Mouse (Mus musculus) bone marrow macrophage, adult 2 months (primary cell): ENCODE results near the gene Ccdc80. TPM values are rescaled to one million over a fixed set of nuclear protein-coding genes. Genes with fewer than 3 reads are reported as not detected.

Experiments used
- H3K27ac ChIP-seq: 2 replicates; pipeline ENCODE4 v1.5.1; 2012; ENCODE audit warnings: low read depth, low read length; ENCODE audit not compliant: insufficient read depth
- H3K4me1 ChIP-seq: 2 replicates; pipeline ENCODE4 v1.6.1; 2012; ENCODE audit warnings: low read length; ENCODE audit not compliant: control insufficient read depth, insufficient read depth
- H3K4me3 ChIP-seq: 2 replicates; pipeline ENCODE4 v1.5.1; 2012; ENCODE audit warnings: mild to moderate bottlenecking, low read length, moderate library complexity; ENCODE audit not compliant: insufficient read depth
- CTCF ChIP-seq: IDR thresholded peaks from 2 replicates; pipeline ENCODE4 v1.5.1; 2012; ENCODE audit warnings: low read depth, mild to moderate bottlenecking, low read length, moderate library complexity
- POLR2A ChIP-seq: IDR thresholded peaks from 2 replicates; pipeline ENCODE4 v1.6.1; 2012; ENCODE audit warnings: mild to moderate bottlenecking, low read depth, low read length, borderline replicate concordance
- polyA plus RNA-seq: library from polyadenylated mRNA; stranded (reverse); fragments of >200 nt; gene quantifications from 2 replicates; pipeline ENCODE4 v1.2.4, GENCODE M21; 2012; ENCODE audit not compliant: missing spikeins, insufficient read depth, insufficient read length

Ccdc80 gene
- 1.5 and 1.6 TPM in 2 replicates for polyA plus RNA-seq

DNA sequence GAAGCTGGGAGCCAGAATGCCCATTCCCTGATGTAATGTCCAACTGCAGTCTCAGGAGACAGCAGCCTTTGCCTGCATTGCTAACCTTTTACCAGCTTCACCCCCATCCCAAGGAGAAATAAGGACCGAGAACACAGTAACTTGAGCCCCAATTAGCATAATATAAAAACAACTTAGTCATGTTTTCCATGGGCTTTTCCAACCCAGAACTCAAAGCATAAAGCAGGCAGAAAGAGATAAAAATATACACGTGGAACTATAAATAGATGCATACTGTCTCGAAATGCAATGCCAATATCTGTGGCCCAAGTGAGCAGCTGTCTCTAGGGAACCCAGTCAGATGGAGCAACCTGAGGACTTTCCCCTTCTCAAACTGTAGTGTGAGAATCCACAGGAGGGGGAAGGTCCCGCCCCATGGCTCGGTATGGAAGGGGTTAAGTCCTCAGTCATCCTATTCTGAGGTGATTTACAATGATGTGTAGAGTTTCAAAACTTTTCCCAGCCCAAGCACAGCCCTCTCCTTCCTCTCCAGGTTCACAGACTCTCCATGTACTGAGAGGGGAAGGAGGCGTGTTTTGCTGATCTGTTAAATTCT lies at the start of gene Ccdc80:
Gene Ccdc80 (plus strand): TSS at position 266 of the 595 bp plus-strand sequence.
- no peak within 1 kb of the TSS for H3K27ac ChIP-seq
- H3K4me1 ChIP-seq: peaks cover 6% of the 10 kb centered on the region; the same call in 1 of the 2 replicates
- TF ChIP-seq CTCF: no peak
- no peak for TF ChIP-seq POLR2A
- no peak within 1 kb of the TSS for H3K4me3 ChIP-seq

DNA sequence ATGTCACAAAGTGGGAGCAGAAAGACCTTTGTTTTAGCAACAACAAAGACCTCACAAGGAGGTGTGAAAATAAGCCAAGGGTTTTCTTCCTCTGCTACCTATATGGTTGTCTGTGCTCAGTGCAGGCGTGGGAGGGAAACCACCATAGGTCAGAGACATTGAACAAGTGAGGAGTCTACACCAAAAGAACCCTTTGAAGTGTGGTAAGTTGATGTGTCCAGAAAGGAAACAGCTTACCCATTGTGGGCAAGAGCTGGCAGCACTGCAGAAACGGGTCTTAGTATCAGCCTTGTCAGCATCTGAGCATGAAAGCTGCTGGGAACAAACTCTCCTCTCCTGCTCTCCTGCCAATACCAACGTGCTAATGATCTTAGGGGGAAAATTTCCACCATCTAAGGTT lies 48.4 kb upstream of the Ccdc80 start:
- no peak overlapping the region for H3K4me3 ChIP-seq
- TF ChIP-seq POLR2A (no peak), CTCF (no peak)
- H3K4me1 ChIP-seq: no peaks in the 10 kb centered on the region
- no peak overlapping the region for H3K27ac ChIP-seq

DNA sequence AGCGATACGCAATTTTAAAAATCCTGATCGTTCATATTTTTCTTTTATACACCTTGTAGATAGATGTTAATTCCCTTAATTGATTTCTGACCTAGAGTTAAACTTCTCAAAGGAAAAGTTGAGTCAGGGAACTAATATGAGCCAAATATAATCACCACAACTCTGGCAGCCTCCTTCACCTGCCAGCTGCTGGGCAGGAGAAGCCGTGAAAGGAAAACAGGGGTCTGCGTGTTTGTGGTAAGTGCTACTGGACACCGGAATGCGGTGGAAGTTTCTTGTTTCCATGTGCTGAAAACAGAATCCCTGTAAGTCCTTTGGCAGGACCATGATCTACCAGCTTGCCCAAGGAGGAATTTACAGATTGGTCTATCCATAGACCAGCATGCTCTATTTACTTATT lies 36.0 kb upstream of the Ccdc80 start:
- H3K4me1 ChIP-seq: no peaks in the 10 kb centered on the region; the same call in 1 of the 2 replicates
- no peak overlapping the region for H3K27ac ChIP-seq
- TF ChIP-seq POLR2A: no peak
- no peak for TF ChIP-seq CTCF
- no peak overlapping the region for H3K4me3 ChIP-seq

DNA sequence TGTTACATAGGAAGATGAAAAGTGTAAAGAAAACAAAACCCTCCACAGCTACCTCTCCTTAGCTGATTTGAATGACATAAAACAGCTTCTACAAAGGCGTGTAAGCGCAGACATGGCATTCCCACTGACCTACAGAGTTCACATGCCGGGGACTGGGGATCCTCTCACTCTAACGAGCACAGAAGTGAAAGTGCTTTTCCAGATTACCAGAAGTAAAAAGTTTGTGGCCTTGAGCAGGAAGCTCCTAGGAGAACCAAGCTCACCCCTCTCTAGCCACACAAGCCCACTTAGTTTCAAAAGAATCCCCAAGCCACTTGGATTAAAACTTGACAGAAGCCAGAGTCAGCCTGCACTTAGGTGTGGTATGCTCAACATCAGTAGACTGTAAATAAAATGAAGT lies 35.3 kb upstream of the Ccdc80 start:
- Histone ChIP-seq H3K27ac (no peak overlapping the region), H3K4me1 (no peaks in the 10 kb centered on the region; the same call in 1 of the 2 replicates), H3K4me3 (no peak overlapping the region)
- TF ChIP-seq POLR2A: no peak
- TF ChIP-seq CTCF: no peak

DNA sequence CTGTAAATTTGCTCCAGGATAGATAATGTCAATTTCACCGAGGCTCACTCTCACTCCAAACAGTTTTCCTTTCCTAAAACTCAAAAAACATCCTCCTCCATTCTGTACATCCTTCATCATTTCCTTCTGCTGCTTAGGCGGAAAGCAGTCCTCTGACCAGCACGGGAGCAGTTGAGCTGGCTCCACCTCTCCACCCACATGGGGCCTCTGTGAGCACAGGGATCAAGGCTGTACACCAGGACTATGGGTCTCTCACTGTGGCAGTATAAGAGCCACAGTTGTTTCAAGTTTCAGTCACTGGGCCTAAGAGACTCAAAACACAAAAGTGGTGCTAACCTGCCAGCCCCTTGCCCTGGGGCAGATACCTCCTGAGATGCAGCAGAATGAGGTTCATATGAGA lies 32.1 kb upstream of the Ccdc80 start:
- Histone ChIP-seq H3K4me3 (no peak overlapping the region), H3K27ac (no peak overlapping the region), H3K4me1 (no peaks in the 10 kb centered on the region; the same call in 1 of the 2 replicates)
- TF ChIP-seq POLR2A (no peak), CTCF (no peak)

DNA sequence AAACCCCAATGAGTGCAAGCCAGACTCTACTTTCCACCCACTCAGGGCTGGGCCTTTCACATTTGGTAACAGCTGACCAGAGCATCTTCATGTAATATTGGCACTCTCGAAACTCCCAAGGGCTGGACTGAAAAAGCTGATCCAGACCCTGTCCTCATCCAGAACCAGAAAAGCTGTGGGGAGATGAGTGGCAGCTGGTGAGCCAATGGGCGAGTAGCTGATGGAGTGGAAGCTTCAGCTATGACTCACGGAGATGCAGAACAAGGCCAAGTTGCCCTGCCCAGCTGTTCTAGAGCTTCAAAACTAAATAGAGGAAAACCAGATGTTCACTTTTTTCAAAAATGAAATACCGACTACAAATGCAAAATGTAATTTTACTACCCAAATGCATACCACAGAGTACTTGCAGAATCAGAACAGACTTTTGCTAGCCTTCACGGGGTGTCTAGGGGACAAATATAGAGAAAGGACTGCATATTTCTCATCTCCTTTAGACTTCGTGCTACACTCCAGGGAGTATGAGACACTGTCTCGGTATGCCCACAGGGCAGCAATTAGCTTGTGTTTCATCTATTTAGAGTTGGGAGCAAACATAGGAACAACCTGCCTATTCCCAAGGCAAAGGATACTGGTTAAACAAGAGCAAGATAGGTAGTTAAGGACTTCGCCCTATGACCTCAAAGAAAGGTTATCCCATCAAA lies 22.7 kb upstream of the Ccdc80 start:
- TF ChIP-seq POLR2A (no peak), CTCF (no peak)
- Histone ChIP-seq H3K4me1 (no peaks in the 10 kb centered on the region), H3K27ac (no peak overlapping the region), H3K4me3 (no peak overlapping the region)

DNA sequence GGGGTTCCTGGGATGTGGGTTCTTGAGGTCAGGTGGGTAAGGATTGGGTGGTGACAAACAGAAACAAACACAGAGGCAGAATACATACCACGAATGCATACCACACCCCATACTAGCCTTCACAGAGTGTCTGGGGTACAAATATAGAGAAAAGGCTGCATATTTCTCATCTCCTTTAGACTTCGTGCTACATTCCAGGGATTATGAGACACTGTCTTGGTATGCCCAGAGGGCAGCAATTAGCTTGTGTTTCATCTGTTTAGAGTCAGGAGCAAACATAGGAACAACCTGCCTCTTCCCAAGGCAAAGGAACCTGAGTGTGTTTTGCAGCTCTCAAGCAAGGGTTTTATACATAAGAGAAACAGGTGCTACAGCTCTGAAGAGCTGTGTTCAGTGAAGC lies 21.8 kb upstream of the Ccdc80 start:
- TF ChIP-seq POLR2A: no peak
- TF ChIP-seq CTCF: no peak
- no peaks in the 10 kb centered on the region for H3K4me1 ChIP-seq
- no peak overlapping the region for H3K4me3 ChIP-seq
- no peak overlapping the region for H3K27ac ChIP-seq

DNA sequence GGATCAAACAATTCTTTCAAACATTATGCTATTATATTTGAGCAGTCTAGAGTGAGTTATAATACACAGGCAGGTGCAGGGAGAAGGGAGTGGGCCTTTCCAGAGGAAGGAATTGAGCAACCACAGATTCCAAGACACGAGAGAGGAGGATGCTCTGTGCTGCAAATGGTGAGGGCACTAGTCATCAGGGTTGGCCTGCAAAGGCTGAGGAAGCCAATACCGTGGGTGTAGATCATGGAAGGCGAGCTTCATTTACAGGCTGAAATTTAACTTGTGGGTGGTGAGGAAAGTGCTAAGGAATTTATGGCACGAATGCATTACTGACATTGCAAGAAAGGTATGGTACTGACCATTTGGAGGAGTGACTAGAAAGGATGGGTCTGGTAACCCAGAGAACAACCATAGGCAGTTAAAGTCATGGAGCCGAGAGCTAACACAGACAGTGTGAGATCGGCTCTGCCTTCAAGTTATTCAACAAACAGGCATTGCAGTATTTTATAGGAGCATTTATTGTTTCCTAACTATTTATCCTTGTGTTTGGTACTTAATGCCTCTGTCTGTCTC lies 15.6 kb upstream of the Ccdc80 start:
- no peak for TF ChIP-seq POLR2A
- TF ChIP-seq CTCF: no peak
- H3K27ac ChIP-seq: no peak overlapping the region
- no peak overlapping the region for H3K4me3 ChIP-seq
- H3K4me1 ChIP-seq: no peaks in the 10 kb centered on the region

DNA sequence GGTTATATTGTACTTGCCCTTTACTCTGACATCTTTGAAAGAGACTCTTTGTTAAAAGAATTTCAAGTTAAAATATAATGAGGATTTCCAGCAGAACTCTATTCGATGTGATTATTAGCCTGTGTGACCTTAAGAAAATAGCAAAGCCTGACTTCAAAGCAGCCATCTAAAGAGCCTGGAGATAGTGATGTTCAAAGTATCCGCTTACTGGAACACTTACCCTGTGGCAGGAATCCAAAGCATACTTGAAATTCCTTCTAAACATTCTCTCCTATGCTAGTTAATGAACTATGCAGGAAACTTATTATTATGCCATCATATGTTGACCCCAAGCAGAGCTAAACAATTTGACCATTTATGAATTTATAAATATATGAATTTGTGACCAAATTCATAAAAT lies 13.9 kb upstream of the Ccdc80 start:
- H3K4me1 ChIP-seq: peaks cover 5% of the 10 kb centered on the region
- no peak for TF ChIP-seq POLR2A
- no peak for TF ChIP-seq CTCF
- no peak overlapping the region for H3K27ac ChIP-seq
- no peak overlapping the region for H3K4me3 ChIP-seq

DNA sequence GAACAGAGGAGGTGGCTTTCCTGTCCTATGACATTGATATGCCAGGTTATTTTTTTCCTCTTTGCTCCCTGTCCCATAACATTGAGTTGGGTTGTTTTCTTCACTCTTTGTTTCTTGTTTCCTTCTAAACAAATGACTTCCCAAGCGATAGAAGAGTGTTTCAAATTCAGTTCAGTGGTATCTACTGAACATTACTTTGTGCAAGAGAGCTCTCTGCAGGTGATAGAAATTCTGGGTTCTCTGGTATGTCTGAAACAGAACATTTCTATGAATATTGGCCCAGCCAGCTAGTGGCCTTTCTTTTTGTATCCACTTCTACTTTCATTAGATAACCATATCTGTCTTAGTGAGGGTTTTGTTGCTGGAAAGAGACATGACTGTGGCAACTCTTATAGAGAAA lies 4.4 kb upstream of the Ccdc80 start:
- no peak for TF ChIP-seq POLR2A
- TF ChIP-seq CTCF: no peak
- Histone ChIP-seq H3K4me3 (no peak overlapping the region), H3K27ac (no peak overlapping the region), H3K4me1 (peaks cover 6% of the 10 kb centered on the region; the same call in 1 of the 2 replicates)
